Mouse (Mus musculus): ENCODE data around the gene Nktr.

The Nktr gene

DNA sequence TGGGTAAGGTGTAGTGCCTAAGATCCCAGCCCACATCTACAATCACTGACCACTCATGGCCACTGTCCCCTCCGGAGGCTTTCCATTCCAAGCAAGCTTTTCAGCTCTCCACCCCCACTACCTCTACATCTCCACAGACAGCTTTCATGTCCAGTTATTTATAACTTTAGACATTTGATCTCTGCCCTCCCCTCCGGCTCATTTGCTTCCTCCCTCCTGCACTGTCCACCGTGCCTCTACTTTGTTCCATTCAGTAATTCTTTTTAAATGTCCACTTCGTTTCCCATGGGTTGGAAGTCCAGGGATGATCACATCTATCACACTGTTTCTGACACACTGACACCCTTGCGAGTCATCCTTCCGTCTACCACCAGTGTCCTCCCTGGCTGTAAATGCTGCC lies 11.2 kb upstream of the Nktr start:
- no peak for DNase-seq (ENCODE audit: low read depth, low spot score)

- no peak for DNase-seq (ENCODE audit: low read depth, low spot score)
Observed at GRCm38 (mm10) chr9:121708506-121709486, 10.2 kb upstream of the Nktr start.

GRCm38 (mm10) chr9:121709898-121710583 lies 8.9 kb upstream of the Nktr start, which contains the start of gene Ss18l2:
Gene Ss18l2 (plus strand): TSS chr9:121710329.
- DNase-seq (ENCODE audit: low read depth, low spot score): peak; percentile 99

DNA sequence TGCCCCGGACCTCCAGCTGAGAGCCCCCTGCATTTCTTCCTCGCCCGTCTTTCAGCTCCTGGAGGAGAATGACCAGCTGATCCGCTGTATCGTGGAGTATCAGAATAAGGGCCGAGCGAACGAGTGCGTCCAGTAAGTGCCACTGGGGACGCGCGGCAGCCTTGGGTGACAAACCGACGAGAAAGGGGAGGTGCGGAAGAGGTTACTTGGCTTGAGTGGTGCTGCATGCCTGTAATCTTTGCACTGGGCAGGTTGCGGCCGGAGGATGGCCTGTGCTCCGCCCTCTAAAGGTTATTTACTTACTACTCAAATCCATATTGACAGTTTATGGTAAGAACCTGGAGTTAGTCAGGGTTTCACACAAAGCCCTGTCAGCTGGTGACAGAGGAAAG lies 8.4 kb upstream of the Nktr start:
- DNase-seq (ENCODE audit: low read depth, low spot score): peak; percentile 45

GRCm38 (mm10) chr9:121717048-121717447 lies 1.9 kb upstream of the Nktr start:
- no peak for DNase-seq (ENCODE audit: low read depth, low spot score)

GRCm38 (mm10) chr9:121718070-121718705 lies 781 bp upstream of the Nktr start:
- no peak for DNase-seq (ENCODE audit: low read depth, low spot score)

DNA sequence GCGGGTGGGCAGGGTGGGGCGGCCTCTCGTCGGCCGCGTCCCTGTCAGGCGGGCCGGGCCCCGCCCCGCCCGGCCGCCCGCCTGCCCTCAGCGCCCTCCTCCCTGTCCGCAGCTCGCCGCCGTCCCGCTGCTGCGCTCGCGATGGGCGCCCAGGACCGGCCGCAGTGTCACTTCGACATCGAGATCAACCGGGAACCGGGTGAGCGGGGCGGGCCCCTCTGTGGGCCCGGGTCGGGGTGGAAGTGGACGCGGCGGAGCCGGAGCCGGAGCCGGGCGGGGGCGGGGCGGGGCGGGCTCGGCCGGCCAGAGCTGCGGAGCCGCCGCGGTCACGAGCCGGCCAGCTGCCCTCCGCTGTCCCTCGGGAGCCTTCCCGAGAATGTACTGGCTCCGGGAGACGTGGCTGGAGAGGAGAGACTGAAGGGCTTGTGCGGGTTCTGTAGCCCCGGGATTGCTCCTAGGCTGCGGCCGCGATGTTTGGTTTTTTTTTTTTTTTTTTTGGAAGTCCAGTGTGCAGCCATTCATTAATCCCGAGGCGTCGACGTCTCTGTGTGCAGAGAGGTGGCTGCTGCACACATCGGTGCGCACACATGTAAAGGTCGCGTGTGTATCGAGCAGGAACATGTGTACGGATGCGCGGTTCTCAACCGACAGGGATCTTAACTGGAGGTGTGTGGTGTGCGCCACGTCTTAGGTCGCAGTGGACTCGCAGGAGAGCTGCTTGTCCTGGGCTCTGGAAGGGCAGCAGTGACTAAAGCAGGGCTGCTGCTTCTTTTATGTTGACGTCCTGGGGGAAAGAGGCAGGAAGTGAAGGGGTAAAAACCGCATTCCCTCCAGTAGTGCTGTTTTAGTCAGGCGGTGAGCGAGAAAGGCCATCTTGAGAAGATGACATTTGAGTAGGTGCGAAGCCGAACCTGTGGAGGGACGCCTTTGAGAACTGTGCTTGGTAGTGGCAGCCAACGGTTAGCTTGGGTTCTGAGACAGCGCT lies 670 bp downstream of the Nktr start:
- peak; percentile 41 for DNase-seq (ENCODE audit: low read depth, low spot score)

GRCm38 (mm10) chr9:121740490-121740889 lies 21.5 kb downstream of the Nktr start:
- no peak for DNase-seq (ENCODE audit: low read depth, low spot score)

GRCm38 (mm10) chr9:121741168-121741567 lies 22.2 kb downstream of the Nktr start:
- no peak for DNase-seq (ENCODE audit: low read depth, low spot score)

- no peak for DNase-seq (ENCODE audit: low read depth, low spot score)
Observed at GRCm38 (mm10) chr9:121744051-121744450, 25.1 kb downstream of the Nktr start.

GRCm38 (mm10) chr9:121752774-121753173 lies 33.8 kb downstream of the Nktr start:
- no peak for DNase-seq (ENCODE audit: low read depth, low spot score)

GRCm38 (mm10) chr9:121754624-121755023 lies 35.7 kb downstream of the Nktr start:
- no peak for DNase-seq (ENCODE audit: low read depth, low spot score)

- no peak for DNase-seq (ENCODE audit: low read depth, low spot score)
Observed at GRCm38 (mm10) chr9:121756785-121757184, 37.8 kb downstream of the Nktr start.

DNA sequence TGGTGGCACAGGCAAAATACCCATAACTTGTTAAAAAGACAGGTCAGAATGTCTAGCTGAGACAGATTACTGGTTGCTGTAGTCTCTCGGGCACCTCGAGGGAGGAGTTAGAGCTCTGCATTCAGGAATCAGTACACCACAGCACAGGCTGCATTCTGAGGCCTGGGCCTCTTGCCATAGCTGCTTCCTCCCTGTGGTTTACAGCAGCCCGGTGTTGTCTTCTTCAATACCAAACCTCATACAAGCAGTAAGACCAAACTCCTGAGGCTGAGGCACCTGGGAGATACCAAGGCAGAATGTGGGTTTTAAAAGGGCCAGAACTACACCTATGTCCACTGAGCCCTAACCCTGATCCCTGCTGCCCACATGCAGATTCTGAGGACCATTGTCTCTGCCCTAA lies 38.5 kb downstream of the Nktr start:
- no peak for DNase-seq (ENCODE audit: low read depth, low spot score)

GRCm38 (mm10) chr9:121757835-121758814 lies 39.2 kb downstream of the Nktr start:
- no peak for DNase-seq (ENCODE audit: low read depth, low spot score)

DNA sequence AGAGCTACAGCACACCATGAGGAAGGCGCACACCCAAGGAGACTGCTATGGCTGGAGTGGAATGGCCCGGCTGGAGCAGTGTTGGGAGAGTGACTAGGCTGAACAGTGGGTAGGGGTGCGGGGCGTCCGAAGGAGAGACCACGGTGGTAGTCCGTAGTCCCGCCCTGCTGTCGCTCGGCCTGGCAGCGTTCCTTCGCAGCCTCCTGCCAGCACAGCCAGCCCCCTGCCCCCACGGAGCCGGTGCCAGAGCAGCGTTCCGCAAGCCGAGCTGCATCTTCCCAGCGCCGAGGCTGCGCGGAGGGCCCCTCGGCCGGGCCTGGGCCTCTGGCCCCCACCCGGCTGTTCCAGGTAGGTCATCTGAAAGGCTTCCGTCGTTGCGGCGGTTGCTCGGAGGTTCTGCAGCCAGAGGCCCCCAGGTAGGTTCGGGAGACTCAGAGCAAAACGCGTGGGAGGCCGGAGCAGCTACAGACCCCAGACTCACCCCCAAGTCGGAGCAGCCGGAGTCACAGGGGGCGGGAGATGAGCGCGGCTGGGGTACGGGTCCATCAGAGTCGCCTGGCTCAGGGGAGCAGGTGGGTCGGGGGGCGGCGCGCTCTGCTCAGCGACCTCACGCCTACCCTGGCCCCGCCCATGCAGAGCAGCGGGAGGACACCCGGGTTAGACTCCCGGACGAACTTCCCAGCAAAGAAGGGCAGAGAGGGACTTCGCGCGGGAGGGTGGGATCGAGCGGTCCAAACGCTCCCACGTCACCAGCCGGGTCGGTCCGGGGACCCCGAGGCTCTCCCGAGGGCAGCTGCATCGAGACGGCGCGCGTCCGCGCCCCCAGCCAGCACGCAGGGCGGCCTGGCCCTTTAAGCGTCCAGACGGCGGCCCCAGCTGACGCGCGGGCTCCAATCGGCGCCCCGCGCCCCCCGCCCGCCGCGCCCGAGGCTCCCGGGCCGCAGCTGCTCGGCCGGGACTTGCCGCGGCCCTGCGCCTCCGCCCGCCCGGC lies 40.4 kb downstream of the Nktr start, which contains the start of gene Zfp651:
TSS of gene Zfp651 (plus strand) at position 240 of the 991 bp plus-strand sequence.
- no peak for DNase-seq (ENCODE audit: low read depth, low spot score)

GRCm38 (mm10) chr9:121760271-121761090 lies 41.5 kb downstream of the Nktr start:
- no peak for DNase-seq (ENCODE audit: low read depth, low spot score)
